Mouse (Mus musculus) intestine, embryonic 16.5 days (tissue): ENCODE data around the gene Eif4g3. TPM values are rescaled to one million over a fixed set of nuclear protein-coding genes. Genes with fewer than 3 reads are reported as not detected.
A peak's percentile ranks its signal among the peaks of the same experiment; 100 is the strongest.

Source experiments
- ATAC-seq: fragments of 200-750 bp; cut with Nextera tagmentation; 2 replicates; pipeline ENCODE4 v1.8.0; 2017; ENCODE audit warnings: moderate TSS enrichment, moderate library complexity
- H3K27ac ChIP-seq: fragments of 300-500 bp; sonication (generic); 2 replicates; pipeline ENCODE4 v1.5.1; 2014; ENCODE audit warnings: mild to moderate bottlenecking, low read length
- H3K27me3 ChIP-seq: fragments of 300-500 bp; sonication (generic); replicated peaks from 2 replicates; pipeline ENCODE4 v1.6.1; 2014; ENCODE audit warnings: low read length, control low read depth, mixed read lengths; ENCODE audit not compliant: control insufficient read depth, insufficient read depth
- H3K36me3 ChIP-seq: fragments of 300-500 bp; sonication (generic); 2 replicates; pipeline ENCODE4 v1.6.1; 2014; ENCODE audit warnings: low read length, control low read depth; ENCODE audit not compliant: control insufficient read depth, insufficient read depth
- H3K4me1 ChIP-seq: fragments of 300-500 bp; sonication (generic); 2 replicates; pipeline ENCODE4 v1.6.1; 2014; ENCODE audit warnings: low read length, control low read depth, mixed read lengths; ENCODE audit not compliant: control insufficient read depth, insufficient read depth
- H3K4me2 ChIP-seq: fragments of 300-500 bp; sonication (generic); 2 replicates; pipeline ENCODE4 v1.6.1; 2014; ENCODE audit warnings: low read depth, low read length, control low read depth
- H3K4me3 ChIP-seq: fragments of 300-500 bp; sonication (generic); 2 replicates; pipeline ENCODE4 v1.5.1; 2014; ENCODE audit warnings: mild to moderate bottlenecking, low read length
- H3K9ac ChIP-seq: fragments of 300-500 bp; sonication (generic); 2 replicates; pipeline ENCODE4 v1.6.1; 2014; ENCODE audit warnings: low read depth, low read length
- H3K9me3 ChIP-seq: fragments of 300-500 bp; sonication (generic); 2 replicates; pipeline ENCODE4 v1.6.1; 2016; ENCODE audit warnings: low read length, control low read depth; ENCODE audit not compliant: control insufficient read depth
- WGBS: fragments of 180-500 bp; shearing (Covaris S2); extraction: QIAGEN DNeasy Blood & Tissue Kit; methylation state at CpG from one replicate; pipeline ENCODE4 v1.1.7; 2014; 5-methylcytosine and 5-hydroxymethylcytosine counted together
- polyA plus RNA-seq: library from polyadenylated mRNA; unstranded; fragments of >200 nt; fragmentation: Nextera tagmentation; extraction: Ambion mirVana; gene quantifications from 2 replicates; pipeline ENCODE4 v1.2.1, GENCODE M21; 2015

Eif4g3 gene
- polyA plus RNA-seq, 1 experiment from 2014 or later, result 16.4 TPM

DNA sequence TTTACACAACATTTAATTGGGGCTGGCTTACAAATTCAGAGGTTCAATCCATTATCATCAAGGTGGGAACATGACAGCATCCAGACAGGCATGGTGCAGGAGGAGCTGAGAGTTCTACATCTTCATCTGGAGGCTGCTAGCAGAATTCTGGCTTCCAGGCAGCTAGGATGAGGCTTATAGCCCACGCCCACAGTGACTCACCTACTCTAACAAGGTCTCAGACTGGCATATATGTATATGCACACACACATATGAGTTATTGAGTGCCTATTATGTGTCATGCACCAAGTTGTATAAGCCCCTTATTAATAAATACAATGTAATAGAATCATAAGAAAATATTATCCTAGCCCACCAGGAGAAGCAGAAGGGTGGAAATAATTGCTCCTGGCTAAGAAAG is 10.0 kb upstream of the Eif4g3 start:
- 72% methylated on average over 1 of the region's 1 CpGs for WGBS
- Histone ChIP-seq H3K9ac (no peak overlapping the region), H3K9me3 (no peaks in the 10 kb centered on the region), H3K4me2 (no peak overlapping the region), H3K4me1 (0 out of 2 replicates have a peak, but pooled peaks cover 4% of the 10 kb centered on the region), H3K27me3 (no peaks in the 10 kb centered on the region), H3K36me3 (no peaks in the 10 kb centered on the region), H3K27ac (no peak overlapping the region), H3K4me3 (no peak overlapping the region)
- ATAC-seq, result no peak

DNA sequence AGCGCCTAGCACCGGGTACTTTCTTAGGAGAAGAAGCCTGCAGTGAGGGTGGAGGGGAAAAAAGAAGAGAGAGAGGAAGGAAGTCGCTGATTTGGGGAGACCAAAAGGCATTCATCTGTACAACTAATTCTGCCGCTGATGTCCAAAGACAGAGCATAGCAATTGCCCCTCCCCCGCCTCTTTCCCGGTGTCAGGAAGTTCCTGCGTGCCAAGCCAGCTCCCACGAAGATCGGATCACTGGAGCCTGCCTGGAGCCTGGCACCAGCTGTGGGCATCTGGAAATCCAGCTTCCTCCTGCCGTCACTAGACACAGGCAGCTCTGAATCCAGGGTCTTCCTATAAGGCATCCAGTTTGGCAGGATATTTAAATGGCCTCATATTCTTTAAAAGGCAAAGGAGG is 8.6 kb upstream of the Eif4g3 start:
- H3K9me3 ChIP-seq, result no peaks in the 10 kb centered on the region
- H3K9ac ChIP-seq, result no peak overlapping the region
- no peaks in the 10 kb centered on the region for H3K27me3 ChIP-seq
- H3K4me2 ChIP-seq, result no peak overlapping the region
- H3K36me3 ChIP-seq, result no peaks in the 10 kb centered on the region
- no peak overlapping the region for H3K4me3 ChIP-seq
- 0 out of 2 replicates have a peak, but pooled peaks cover 4% of the 10 kb centered on the region for H3K4me1 ChIP-seq
- H3K27ac ChIP-seq, result no peak overlapping the region
- 36% methylated on average over 10 of the region's 10 CpGs for WGBS
- no peak for ATAC-seq

- WGBS, result 68% methylated on average over 5 of the region's 5 CpGs
- H3K36me3 ChIP-seq, result no peaks in the 10 kb centered on the region
- H3K4me3 ChIP-seq, result no peak overlapping the region
- no peak overlapping the region for H3K27ac ChIP-seq
- H3K27me3 ChIP-seq, result no peaks in the 10 kb centered on the region
- no peak overlapping the region for H3K4me2 ChIP-seq
- H3K9ac ChIP-seq, result no peak overlapping the region
- no peaks in the 10 kb centered on the region for H3K9me3 ChIP-seq
- 0 out of 2 replicates have a peak, but pooled peaks cover 4% of the 10 kb centered on the region for H3K4me1 ChIP-seq
- ATAC-seq, result no peak
These were observed 8.1 kb upstream of the Eif4g3 start for GRCm38 (mm10) chr4:137984746-137985145.

GRCm38 (mm10) chr4:137989426-137989825 is 3.4 kb upstream of the Eif4g3 start:
- H3K9ac ChIP-seq, result no peak overlapping the region
- H3K4me1 ChIP-seq, result peaks cover 3% of the 10 kb centered on the region; the same call in 1 of the 2 replicates
- no peaks in the 10 kb centered on the region for H3K36me3 ChIP-seq
- H3K4me3 ChIP-seq, result no peak overlapping the region
- no peak for ATAC-seq
- no peaks in the 10 kb centered on the region for H3K27me3 ChIP-seq
- 92% methylated on average over 5 of the region's 5 CpGs for WGBS
- H3K27ac ChIP-seq, result no peak overlapping the region
- no peaks in the 10 kb centered on the region for H3K9me3 ChIP-seq
- H3K4me2 ChIP-seq, result no peak overlapping the region

GRCm38 (mm10) chr4:137990433-137990832 is 2.4 kb upstream of the Eif4g3 start:
- H3K9me3 ChIP-seq, result no peaks in the 10 kb centered on the region
- no peak for ATAC-seq
- no peaks in the 10 kb centered on the region for H3K27me3 ChIP-seq
- no peak overlapping the region for H3K27ac ChIP-seq
- WGBS, result 78% methylated on average over 4 of the region's 4 CpGs
- no peak overlapping the region for H3K9ac ChIP-seq
- H3K4me2 ChIP-seq, result no peak overlapping the region
- no peak overlapping the region for H3K4me3 ChIP-seq
- peaks cover 11% of the 10 kb centered on the region for H3K4me1 ChIP-seq
- no peaks in the 10 kb centered on the region for H3K36me3 ChIP-seq

GRCm38 (mm10) chr4:137991240-137991639 is 1.6 kb upstream of the Eif4g3 start:
- WGBS, result 71% methylated on average over 7 of the region's 7 CpGs
- H3K36me3 ChIP-seq, result no peaks in the 10 kb centered on the region
- ATAC-seq, result no peak
- H3K9me3 ChIP-seq, result no peaks in the 10 kb centered on the region
- H3K4me3 ChIP-seq, result no peak overlapping the region
- H3K9ac ChIP-seq, result no peak overlapping the region
- no peak overlapping the region for H3K27ac ChIP-seq
- H3K4me2 ChIP-seq, result no peak overlapping the region
- peaks cover 18% of the 10 kb centered on the region for H3K4me1 ChIP-seq
- H3K27me3 ChIP-seq, result no peaks in the 10 kb centered on the region

DNA sequence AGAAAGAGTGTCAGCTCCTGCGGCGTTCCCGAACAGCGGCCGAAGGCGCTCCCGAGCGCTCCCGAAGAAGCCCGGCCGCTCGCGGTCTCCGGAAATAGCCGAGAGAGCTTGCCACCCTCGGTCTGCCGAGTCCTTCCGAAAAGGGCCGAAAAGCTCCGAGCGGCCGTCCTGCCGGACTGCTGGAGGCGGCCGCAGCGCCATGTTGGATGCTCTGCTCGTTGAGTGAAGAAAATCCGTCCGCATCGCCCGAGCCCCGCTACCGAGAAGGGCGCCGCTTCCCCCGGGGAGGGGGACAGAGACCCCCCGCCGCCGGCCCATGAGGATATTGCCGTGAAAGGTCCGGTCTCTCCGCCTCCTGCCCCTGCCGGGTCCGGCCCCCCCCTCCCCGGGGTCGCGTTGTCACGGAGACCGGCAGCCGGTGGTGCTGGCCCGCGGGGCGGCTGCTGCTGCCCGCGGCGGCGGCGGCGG is 503 bp downstream of the Eif4g3 start:
- 0% methylated on average over 44 of the region's 59 CpGs for WGBS
- H3K9ac ChIP-seq, result peak overlapping the region; percentile 97
- peak overlapping the region; percentile 95 for H3K4me3 ChIP-seq
- peaks cover 23% of the 10 kb centered on the region for H3K4me1 ChIP-seq
- H3K9me3 ChIP-seq, result no peaks in the 10 kb centered on the region
- no peaks in the 10 kb centered on the region for H3K27me3 ChIP-seq
- H3K27ac ChIP-seq, result peak overlapping the region; percentile 87
- peak; percentile 97 for ATAC-seq
- H3K4me2 ChIP-seq, result peak overlapping the region; percentile 83
- H3K36me3 ChIP-seq, result 0 out of 2 replicates have a peak, but pooled peaks cover 4% of the 10 kb centered on the region

- peak overlapping the region; percentile 78 for H3K4me2 ChIP-seq
- WGBS, result under 1% methylated on average over 47 of the region's 60 CpGs
- no peaks in the 10 kb centered on the region for H3K27me3 ChIP-seq
- ATAC-seq, result peak; percentile 21
- 0 out of 2 replicates have a peak, but pooled peaks cover 6% of the 10 kb centered on the region for H3K36me3 ChIP-seq
- peak overlapping the region; percentile 97 for H3K9ac ChIP-seq
- peaks cover 23% of the 10 kb centered on the region for H3K4me1 ChIP-seq
- peak overlapping the region; percentile 87 for H3K27ac ChIP-seq
- H3K9me3 ChIP-seq, result no peaks in the 10 kb centered on the region
- peak overlapping the region; percentile 95 for H3K4me3 ChIP-seq
These were observed 1.2 kb downstream of the Eif4g3 start for GRCm38 (mm10) chr4:137993821-137994561.

- Histone ChIP-seq H3K27ac (peak overlapping the region; percentile 87; the same call in 1 of the 2 replicates), H3K9me3 (no peaks in the 10 kb centered on the region), H3K4me3 (peak overlapping the region; percentile 95), H3K36me3 (peaks cover 9% of the 10 kb centered on the region), H3K4me2 (peak overlapping the region; percentile 78), H3K9ac (peak overlapping the region; percentile 97), H3K4me1 (peaks cover 23% of the 10 kb centered on the region), H3K27me3 (no peaks in the 10 kb centered on the region)
- no peak for ATAC-seq
- WGBS, result 40% methylated on average over 12 of the region's 12 CpGs
These were observed 1.9 kb downstream of the Eif4g3 start for GRCm38 (mm10) chr4:137994562-137995336.
